Mouse (Mus musculus) c-Kit-positive CD71-positive TER-119-negative erythroid progenitor cells, embryonic 14.5 days (primary cell): ENCODE results near the gene Gpr33.

Experiments used
- DNase-seq: peaks from one replicate; pipeline ENCODE4 v3.0.0-alpha.2; 2013; ENCODE audit warnings: low read depth

The Gpr33 gene

DNA sequence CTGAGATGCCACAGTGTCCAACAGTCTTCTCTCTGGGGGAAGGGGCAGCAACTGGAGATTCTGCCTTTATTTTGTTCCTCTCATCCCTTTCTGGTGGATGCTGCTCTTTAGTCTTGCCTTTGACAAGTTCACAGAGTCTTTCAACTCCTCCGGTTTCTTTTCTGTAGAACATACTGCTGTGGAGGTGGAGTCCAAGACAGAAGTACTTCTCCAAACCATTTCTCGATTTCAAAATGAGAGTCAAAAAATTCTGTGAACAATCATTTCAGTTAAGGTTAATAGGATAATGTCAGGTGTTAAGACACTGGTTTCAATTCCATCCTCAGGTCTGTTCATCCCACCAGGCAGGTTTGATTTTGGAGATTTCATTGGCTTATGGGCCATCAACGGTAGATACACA, at the start of gene Gpr33:
TSS of gene Gpr33 (minus strand) at position 101 of the 400 bp plus-strand sequence.
- DNase-seq = no peak

DNA sequence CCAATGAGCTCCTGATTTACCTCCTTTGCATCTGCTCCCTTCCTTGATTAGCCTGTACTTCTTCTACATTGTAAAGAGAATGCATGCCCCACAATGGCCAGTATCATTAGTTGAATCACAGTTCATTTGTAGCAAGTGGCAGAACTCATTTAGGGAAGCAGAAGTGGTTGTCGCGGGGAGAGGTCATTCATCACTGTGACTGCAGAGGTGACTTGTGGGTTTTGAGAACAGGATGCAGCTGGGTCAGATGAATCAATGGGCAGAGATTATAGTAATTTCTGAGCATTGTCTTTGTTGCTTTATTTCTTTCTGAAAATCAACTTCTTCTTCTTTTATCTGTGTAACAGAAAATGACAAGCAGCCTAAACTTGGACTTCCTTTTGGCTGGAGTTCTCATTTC, 21.5 kb upstream of the Gpr33 start:
- DNase-seq = no peak

DNA sequence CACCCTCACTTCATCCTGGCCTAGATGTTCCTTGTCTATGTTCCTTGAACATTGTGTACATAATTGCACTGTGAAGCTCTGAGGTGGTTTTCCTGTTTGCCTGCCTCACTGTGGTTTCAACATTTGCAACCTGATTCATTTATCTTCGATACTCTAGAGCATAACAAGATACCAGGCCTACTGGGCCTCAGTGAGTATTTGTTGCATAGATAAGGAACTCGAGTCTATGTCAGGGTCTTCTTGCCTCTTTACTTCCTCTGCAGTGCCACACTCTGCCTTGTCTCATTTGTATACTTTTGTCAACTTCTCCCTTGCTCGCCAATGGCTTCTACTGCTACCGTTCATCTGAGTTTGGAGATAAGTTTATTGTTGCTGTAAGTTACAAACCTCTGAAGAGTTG, 18.5 kb upstream of the Gpr33 start:
- DNase-seq = no peak

DNA sequence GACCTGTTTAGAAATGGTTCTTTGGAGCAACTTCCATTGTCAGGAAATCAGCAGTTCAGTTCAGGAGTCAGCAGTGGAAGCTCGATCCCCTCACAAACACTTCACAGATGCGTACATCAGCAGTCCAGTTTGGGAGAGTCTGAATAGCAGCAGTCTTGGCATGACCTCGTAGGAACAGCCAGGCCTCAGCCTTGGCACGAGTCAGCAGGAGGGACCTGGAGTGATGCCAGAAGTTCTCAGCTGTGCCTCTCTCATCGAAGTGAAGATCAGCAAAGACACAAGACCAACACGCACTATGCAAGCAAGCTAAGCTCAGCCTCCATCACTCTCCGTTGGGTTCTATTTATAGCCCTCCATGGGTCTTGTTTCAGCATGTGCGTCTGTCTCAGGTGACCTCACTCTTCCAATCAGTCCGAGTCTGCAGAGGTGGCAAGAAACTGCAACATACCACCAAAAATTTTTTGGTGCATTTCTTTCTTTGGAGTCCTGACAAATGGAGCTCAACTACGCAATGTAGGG, 15.0 kb upstream of the Gpr33 start:
- no peak for DNase-seq

DNA sequence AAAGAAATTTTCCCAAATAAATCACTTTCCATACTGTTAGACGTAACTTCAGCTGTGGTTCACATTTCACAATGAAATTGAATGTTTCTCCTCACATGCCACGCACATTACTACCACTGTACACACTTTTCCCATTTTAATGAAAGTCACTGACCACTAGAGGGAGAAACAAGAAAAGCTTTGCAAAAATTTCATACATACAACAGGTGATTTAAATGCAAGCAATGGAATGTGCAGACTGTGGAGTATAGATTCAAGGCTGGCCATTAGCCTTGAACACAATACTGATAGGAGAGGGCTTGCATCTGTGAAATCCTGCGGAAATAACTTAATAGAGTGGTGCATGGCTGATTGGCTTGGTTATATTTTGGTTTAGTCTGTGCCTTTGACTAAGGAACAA, 10.5 kb upstream of the Gpr33 start:
- peak; percentile 3 for DNase-seq

DNA sequence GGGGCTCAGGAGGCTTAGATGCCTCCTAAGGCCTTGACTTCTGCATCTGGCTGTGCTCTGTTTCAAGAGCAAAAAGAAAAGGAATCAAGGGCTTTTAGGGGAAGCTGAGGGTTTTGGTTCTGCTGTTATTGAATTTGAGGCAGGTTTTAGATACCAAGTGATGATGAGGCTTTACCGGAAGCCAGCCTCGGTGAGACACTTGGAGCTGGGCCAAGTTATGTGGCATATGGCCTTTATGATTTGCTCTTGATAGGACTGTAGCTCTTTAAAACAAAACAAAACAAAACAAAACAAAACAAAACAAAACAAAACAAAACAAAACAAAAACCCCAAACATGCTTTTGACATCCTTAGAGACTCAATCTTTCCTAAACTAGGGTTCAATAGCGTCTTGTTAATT, 7.1 kb upstream of the Gpr33 start:
- DNase-seq = no peak

DNA sequence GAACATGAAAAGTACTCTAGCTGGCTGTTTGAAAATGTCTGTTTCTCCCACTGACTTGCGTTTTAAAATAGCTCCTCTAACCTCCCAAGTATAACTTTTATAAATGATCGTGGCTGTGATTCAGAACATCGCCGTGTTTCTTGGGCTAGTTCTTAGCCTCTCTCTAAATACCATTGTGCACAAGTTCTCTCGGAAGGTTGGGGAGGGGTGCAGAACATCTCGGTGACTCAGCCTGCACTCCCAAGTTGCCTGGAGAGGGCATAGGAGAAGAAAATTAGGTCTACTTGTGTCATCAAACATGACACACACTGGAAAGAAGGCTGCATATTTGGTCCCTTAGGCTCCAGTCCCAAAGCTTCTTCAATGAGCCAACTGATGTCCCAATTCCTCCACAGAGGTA, 4.4 kb upstream of the Gpr33 start:
- DNase-seq = no peak

DNA sequence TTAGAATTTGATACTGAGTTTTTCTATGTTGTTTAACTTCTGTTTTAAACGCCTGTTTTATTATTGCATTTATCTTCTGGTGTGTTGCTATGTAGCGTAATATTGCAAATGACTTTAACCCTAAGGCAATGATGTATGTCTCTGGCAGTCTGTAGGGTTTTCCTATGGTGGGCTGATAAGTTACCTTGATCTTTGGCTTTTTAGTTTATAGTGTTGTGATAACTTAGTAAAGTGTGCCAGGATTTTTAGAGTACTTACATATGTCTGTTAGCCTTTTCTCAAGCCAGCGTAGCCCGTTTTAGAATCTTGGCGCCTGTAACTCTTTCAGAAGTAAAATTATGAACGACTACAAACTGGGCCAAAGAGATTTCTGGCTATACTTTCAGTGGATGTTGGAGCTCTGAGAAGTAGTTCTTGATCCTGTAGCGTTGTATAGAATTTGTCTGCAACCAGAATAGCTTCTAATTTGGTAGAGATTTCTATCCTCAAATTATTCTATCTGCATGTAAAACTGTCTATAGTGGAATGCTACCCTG, 13.3 kb downstream of the Gpr33 start:
- DNase-seq = no peak

DNA sequence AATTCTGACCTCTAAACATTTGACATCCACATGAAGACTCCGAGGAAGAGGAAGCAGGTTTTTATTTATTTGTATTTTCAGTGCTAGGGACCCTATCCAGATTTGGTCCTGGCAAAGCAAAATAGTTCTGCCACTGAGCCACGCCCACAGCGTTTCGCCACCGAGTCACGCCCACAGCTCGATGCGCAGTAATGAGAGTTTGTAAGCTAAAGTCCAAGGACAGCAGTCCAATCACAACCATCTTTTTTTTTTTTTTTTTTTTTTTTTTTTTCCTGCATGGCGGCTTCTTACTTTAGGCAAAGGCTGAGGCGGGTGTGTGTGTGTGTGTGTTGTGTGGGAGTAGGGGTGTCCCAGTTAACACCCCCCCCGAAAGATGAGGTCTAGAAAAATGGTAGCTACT, 13.8 kb downstream of the Gpr33 start:
- no peak for DNase-seq

DNA sequence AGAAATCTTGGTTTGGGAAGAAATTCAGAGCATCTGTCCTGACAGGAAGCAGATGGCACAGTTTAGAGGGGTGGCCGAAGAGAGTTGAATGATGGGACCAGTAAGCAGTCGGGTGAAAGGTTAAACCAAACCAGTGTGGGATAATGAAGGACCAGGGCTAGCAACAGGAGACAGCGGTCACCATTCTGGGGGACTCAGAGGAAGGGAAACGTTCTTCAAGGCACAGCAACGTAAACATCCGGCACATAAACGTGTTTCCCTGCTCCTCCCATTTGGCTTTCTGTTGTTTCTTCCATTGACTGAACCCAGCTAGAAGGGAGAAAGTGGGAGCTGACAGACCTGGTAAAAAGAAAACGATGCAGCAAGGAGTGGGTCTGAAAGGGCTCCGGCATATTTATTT, 14.6 kb downstream of the Gpr33 start:
- DNase-seq = no peak

DNA sequence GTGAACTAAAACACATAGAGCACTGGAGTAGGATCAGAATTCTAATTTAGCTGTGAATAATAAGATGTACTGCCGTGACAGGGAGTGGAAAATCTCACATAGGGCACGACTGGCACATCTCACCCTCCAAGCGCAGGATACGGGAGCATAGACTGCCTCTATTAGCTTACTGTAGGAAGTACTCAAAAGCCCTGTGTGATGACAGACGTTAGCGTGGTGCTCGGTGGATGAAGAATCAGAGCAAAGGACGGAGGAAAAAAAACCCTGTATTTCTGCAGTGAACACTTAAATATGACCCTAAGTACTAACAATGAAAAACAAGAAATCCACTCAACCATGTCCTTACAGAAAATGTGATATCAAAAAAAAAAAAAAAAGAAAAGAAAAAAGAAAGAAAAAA, 15.7 kb downstream of the Gpr33 start:
- DNase-seq = no peak

DNA sequence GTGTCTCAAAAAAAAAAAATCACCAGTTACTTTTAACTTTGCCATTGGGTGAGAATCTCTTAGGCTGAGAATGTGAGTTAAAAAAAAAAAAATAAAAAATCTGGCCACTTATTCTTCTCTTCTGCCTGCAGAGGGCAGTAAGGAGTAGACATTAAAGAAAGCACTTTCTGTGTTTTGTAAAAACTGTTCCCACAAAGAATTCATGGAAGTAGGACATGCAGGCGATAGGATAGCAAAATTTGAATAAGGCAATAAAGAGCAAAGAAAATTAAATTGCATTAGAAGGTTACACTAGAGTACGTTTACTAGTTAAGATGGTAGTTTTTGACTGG, 17.3 kb downstream of the Gpr33 start:
- DNase-seq = peak; percentile 41

DNA sequence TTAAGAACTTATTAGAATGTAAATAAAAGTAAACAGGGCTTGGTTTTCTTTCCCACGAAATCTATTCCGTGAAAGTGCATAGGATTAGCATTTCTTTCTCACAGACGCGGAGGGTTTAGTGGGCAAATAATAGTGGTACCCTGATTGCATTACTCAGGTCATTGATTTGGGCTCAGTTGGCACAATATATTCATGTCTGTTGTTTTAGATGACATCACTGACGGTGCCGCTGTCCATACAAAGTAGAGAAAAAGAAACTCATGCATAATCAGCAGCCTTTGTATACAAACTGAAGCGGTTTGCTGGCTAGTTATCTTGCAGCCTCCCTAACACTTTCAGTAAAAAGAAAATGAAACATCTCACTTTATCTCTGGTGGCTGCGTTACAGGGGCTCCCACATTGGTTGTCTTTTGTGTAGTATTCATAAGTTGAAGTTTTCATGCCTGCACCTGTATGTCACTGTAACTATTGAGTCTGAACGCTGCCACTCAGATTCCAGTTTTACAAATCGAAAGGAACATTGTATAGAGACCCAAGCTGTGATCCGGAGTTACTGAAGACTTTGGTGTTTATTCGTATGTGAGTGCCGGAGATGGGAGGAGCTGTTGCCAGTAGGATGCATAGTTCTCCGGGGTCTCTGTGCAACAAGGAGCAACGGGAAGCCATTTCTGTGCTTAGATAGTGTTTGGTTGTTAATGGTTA, 17.8 kb downstream of the Gpr33 start:
- DNase-seq = no peak

DNA sequence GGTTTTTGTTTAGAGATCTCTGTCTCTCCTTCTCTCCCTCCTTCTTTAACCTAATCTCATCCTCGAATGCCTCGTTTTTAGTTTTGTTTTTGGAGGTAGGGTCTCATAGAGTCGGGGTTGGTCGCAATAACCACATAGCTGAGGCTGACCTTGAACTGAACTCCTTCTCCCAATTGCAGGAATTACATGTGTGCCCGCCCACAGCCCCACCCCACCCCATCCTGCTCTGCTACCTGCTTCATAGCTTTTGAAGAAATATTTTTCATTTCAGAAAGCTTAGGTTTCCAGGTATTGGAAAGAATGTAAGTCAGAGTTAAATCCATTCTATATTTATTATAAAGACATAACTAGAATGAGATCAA, 21.2 kb downstream of the Gpr33 start:
- DNase-seq = no peak

DNA sequence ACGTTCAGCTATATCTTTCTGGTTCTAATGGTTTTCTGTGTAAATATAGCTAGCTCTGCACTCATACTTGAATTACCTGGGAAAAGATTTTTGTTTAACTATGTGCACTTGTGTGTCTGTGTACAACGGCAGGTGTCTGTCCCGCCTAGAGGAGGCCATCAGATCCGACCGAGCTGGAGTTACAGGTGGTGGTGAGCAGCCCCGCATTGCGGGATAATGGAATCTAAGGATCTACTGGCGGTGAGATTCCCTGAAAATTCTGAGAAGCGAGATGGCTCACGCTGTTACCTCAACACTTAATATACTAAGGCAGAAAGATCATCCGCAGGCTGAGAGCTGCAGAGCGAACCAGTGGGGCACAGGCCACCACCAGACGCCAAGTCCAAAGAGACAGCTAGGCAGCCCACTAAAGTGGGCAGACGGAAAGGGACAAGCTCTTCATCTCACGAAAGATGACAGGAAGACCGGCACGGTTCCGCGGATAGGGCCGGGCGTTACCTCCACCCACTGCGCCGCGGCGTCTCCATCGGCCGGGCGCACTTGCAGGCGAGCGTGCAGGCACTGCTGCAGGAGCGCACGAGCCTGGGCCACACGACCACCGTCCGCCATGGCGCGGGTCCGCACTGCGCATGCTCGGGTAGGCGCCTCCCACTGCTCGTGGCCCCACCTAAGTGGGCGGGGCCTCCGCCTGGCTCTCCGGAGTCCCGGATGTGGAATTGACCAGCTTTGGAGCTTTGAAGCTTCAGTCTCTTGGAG, 21.8 kb downstream of the Gpr33 start, which contains the start of gene Dtd2:
TSS of gene Dtd2 (minus strand) at position 625 of the 756 bp plus-strand sequence.
- DNase-seq = peak; percentile 72

DNA sequence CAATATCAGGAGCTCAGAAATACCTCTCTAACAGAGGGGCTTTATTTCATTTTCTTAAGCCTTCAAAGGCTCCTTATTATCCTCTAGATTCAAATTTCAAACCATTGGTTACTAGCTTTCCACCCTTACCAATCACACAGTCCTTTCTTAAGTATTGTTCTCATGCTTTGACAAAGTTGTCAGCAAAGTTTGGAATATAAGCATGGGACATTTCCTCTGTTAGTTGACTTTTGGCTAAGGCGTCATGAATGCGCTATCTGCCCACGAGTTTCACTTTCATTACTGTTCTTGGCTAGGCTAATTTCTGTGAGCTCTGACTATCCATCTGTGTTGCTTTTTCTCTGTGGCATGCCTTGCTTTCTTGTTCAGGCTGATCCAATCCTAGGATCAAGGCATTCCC, 25.1 kb downstream of the Gpr33 start:
- DNase-seq = no peak

DNA sequence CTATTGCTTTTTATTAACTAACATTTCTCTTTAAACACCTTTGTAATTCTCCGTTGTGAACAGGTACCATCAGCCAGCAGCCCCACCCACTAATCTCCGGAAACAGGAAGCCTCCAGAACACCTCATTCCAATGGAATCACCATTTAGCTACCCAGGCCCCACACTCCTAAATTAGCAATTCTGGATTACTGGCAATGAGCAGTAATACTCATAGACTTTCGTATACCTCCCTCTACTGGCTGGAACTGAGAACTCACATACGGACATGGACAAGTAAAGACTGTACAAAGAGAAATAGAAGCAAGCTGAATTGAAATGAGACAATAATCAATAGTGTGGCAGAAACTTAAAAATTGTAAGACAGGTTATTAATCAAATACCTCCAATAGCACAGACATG, 26.3 kb downstream of the Gpr33 start:
- DNase-seq = peak; percentile 72

DNA sequence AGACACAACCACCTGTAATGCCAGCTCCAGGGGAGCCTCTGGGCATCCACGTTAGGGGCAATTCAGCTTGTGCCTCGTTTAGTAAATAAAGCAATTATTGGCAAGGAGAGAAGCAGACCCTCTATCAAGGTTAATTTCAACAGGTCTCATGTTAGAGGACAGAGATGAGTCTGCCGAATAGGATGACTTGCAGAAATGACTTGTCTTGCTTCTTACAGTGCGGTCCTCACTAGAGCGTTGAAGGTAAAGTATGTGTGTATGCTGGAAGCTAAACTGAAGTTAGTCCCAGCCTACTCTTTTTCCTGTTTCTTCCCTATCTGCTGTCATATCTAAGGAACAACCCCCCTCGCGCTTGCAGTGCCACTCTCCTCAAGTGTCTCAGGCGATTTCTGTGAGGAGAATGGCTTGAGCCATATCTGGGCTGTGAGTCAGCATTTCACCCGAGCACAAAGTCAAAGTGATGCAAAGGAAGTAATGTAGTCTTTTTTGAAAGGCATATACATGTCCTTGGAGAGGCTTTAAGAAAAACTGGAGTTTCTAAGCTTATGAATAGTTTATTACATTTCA, 29.4 kb downstream of the Gpr33 start:
- no peak for DNase-seq

DNA sequence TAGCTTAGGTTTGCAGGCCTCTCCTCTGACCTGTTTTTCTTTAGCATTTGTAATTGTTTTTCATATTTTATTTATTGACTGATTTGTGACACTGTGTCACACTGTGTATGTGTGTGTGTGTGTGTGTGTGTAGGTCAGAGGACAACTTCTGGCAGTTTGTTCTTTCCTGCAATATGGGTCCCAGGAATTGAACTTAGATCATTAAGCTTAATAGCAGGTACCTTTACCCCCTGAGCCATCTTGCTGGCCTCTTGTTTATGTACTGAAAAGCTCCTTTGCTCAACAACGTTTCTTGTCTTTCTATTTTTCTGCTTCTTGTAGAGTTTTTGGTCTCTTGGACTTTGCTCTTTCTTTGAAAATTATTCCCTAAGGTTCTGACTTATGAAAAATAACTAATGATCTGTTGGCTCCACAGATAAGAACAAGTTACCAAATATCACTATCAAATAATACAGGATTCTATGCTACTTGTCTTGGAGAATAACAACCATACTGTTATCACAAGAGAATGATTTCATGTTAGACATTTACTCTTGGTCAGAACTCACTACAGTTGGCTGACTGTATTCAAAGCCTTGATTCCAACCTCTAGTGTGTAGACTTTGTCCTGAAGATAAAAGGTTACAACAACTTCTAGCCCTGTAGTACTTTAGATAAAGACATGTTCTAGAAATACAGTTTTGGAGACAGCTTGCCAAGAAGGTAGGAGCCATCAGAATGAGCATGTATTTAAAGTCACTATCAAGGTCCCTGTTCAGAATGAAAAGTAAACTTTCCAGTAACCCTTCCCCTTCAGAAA, 31.9 kb downstream of the Gpr33 start:
- no peak for DNase-seq

DNA sequence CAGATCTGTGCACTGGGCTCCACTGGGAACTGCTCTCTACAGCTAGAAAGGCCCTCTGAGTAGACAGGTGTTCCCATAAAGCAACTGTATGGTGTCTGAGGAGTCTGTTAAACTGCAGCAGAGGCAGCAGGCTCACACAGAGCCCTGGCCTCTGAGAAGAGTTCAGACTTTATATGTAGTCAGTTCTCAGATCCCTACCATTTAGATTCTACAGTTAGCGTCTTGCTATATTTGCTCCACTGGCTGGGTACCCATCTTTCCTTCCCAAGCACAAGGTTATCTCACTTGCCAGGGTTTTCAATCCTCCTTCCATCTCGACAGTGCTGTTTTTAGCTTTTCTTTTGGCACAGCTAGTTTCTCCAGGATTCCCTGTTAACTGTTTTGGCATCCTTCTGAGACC, 37.2 kb downstream of the Gpr33 start:
- DNase-seq = no peak

DNA sequence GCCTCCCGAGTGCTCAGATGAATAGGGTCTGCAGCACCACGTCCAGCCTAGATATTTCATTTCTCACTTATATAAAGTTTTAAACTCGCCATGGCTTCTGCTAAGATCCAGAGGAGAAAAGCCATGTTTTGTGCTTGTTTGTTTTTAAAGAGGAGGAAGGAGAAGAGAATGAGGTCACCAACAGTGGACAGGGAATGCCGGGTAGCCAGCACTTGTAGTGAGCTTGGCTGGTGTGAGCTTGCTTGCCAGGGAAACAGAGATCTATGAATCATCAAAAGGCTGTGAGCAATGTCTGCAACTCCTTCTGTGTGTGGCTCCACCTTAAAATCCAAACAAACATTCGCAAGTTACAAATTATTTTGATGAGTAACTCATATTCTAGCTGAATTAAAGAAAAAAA, 39.3 kb downstream of the Gpr33 start:
- no peak for DNase-seq

DNA sequence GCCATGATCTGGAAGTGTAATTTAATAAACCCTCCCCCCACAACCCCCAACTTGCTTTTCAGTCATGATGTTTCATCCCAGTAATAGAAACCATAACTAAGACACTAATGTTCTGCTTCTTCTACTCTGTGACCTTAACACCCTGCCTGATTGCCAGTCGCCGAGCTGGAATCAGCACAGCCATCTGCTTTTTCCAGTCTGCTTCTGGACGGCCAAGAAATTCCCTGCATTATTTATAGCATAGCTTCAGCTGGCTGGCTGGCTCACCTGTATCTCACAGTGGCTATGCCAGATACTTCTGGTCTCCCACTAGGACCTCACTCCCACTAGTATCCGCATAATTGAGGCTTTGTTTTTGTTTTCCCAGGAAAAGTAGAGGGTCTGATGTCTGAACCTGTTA, 42.0 kb downstream of the Gpr33 start:
- no peak for DNase-seq
